Mouse (Mus musculus): ENCODE measurements at regions not wholly inside any gene's neighbourhood (a gene's known extent, or its start where the extent isn't known, plus 50 kb on each side); places are given as distances from the start of the nearest gene placed in this dataset.

DNA sequence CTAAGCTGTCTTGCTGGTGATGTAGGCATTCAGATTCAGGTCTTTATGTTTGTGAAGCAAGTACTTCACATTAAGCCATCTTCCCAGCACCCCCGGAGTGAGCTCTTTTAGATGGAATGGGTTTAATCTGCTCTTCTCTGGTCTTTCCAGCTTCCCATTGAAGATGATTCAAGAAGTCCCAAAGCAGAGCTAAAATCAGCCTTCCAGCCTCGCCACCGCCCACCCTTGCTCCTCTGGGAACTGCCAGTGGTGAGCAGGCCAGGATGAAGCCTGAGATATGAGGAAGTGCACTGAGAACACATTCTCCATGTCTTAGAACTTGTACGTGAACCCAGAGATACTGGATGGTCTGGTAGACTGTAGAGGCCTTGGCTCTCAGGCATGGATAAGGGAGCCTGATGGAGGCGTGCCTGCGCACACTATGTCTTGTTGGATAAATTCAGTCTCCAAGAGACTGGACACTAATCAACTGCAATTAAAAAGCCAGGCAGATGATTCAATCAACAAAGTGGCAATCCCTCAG, 51.3 kb upstream of the Mrtfb start:
- peak in 1 of 2 experiments; percentile 33 for DNase-seq (ENCODE audit: low spot score in 2 of 2)

DNA sequence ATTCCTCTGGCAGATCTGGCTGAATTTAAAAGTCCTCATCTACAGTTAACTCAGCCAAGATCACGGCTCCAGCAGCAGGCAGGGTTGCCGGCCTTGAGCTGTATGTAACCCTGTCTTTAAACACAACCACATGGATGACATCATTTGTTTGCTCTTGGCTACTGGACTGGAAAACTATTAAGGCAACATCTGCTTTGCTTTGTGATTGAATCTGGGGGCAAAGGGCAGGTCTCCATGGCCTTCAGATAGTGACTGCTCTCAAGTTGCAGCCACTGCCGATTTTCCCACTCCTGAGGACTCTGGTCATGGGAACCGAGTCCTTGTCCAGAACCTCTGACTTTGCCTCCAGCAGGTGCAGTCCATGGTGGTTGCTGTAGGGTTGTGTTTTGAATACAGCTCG, 50.4 kb upstream of the Mrtfb start:
- DNase-seq (ENCODE audit: low spot score in 2 of 2): peak; percentile 21 to 27

Measured in gastrocnemius, adult 8-10 months (tissue).